Mouse (Mus musculus): ENCODE results near the gene Tnip3.
A peak's percentile ranks its signal among the peaks of the same experiment; 100 is the strongest.

The Tnip3 gene

DNA sequence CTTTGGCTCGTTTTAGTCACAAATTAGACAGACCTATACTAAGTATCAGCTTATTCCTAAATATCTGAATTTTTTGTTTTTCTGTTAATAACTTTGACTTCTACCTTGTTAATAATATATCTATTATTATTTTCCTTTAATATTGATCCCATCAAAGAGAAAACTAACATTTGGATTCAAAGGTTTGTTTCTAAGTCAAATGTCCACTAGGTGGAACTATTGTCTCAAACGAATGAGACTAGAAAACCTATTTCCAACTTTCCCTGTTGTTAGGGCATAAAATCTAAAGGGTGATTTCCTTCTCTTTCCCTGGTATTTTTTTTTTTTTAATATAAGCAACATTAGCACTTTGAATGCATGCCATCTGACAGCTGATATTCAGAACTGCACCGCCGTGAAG, 126.3 kb downstream of the Tnip3 start:
- no peak for DNase-seq

DNA sequence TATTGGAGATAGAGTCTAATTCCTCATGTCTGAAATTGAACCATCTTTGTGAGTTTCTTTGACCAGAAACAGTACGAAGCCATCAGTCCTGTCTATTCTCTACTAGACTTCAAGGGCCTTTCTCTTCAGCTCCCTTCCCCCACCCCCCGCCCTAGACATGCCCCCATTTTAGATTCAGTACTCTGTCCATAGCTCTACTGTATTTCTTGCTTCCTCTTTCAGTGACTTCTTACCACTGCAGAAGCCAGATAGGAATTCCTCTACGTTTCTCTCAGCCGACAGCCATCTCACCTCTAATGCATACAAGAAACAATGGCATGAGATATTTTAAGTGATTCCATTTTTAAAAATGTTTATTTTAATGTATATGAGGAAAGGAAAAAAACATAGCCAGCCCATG, 136.2 kb downstream of the Tnip3 start:
- no peak for DNase-seq

GRCm38 (mm10) chr6:65662050-65662449, 136.9 kb downstream of the Tnip3 start:
- no peak for DNase-seq

- no peak for DNase-seq
Measured at GRCm38 (mm10) chr6:65663990-65664389, 138.9 kb downstream of the Tnip3 start.

GRCm38 (mm10) chr6:65666295-65666694, 141.2 kb downstream of the Tnip3 start:
- no peak for DNase-seq

GRCm38 (mm10) chr6:65669971-65670370, 144.9 kb downstream of the Tnip3 start:
- DNase-seq: no peak

- DNase-seq: peak; percentile 54 to 68
Measured at GRCm38 (mm10) chr6:65670981-65671411, 145.9 kb downstream of the Tnip3 start.

- peak; percentile 79 to 87 for DNase-seq
Measured at GRCm38 (mm10) chr6:65671451-65671850, 146.3 kb downstream of the Tnip3 start, which contains the start of gene Ndnf. Gene Ndnf, plus strand, starts transcription at chr6:65671590.

DNA sequence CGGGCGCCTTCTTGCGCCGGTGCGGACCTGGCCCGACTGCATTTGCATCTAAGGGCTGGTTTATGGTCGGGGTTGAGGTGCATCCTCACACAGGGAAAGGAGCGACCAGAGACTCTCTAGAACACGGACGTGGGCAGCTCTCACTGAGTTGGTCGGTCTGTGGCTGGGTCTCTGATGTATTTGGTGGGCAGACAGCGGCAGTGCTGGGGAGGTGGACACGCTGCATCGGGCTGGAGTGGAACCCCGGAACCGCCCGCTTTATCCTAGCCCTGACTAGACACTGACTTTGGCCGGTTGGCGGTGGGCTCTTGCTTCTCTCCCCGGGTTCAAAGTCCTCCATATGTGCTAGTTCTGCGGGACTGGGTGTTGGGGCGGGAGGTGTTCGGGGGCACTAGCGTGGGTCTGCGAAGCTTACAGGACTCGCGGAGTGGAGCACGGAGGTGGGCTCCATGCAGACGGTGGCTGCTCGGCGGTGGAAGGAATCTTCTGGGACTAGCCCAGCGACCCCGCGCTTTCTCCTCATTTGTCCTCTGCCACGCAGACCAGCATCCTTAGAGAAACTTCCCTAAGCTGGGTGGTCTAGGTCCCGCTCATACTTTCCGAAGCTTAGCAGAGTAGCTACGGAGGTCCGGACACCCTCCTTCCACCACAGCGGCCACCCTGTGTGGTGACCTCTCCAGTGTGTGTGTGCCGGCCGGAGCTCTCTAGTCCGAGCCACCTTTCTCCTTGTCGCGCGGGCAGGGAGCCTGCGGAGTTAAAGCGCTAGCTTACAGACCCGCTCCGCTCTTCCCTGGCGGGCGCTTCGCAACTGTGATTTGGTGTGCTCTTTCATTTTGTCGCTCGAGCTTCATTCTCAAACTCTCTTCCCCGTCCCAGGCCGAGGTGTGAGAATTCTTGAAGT, 147.3 kb downstream of the Tnip3 start:
- peak; percentile 52 to 63 for DNase-seq
